Comparison of ENCODE assay signal across 15 mouse cellular contexts in genomic region chr2:147789877-147790276, GRCm38 (mm10).
DNase-seq lines count a peak whose midpoint lies in the region; ATAC-seq lines count a peak whose summit lies in the region.
"Had no signal": no experiment of that assay in that cellular context is flagged by ENCODE, and none has a peak within 500 bp of the region (broad histone marks: within the 10 kb centered on the region; RNA-seq: fewer than 3 reads in every experiment).

No protein-coding gene starts in this region.

- H3K9ac ChIP-seq in forebrain, embryonic 11.5 days (ENCODE audit: low read length): no peak overlapping the region
- no peak overlapping the region for H3K9ac ChIP-seq in hindbrain, embryonic 13.5 days
- H3K9ac ChIP-seq in hindbrain, embryonic 16.5 days (ENCODE audit: low read depth, low read length): no peak overlapping the region
- no peak overlapping the region for H3K9ac ChIP-seq in midbrain, embryonic 13.5 days (replicated peaks)
- no peak overlapping the region for H3K9ac ChIP-seq in midbrain, embryonic 15.5 days
- H3K9ac ChIP-seq: liver, embryonic 15.5 days; lung, embryonic 15.5 days; midbrain, embryonic 12.5 days had no signal

- no peak overlapping the region for H3K4me2 ChIP-seq in forebrain, embryonic 11.5 days (ENCODE audit: low read depth, low read length, severe bottlenecking)
- H3K4me2 ChIP-seq in hindbrain, embryonic 13.5 days: no peak overlapping the region
- H3K4me2 ChIP-seq in hindbrain, embryonic 16.5 days (ENCODE audit: low read length): no peak overlapping the region
- H3K4me2 ChIP-seq in midbrain, embryonic 13.5 days (replicated peaks): no peak overlapping the region
- no peak overlapping the region for H3K4me2 ChIP-seq in midbrain, embryonic 15.5 days
- H3K4me2 ChIP-seq: heart, embryonic 11.5 days; liver, embryonic 15.5 days; lung, embryonic 15.5 days; midbrain, embryonic 12.5 days had no signal

- ATAC-seq in forebrain, embryonic 11.5 days (replicated peaks; ENCODE audit: low FRiP score): peak; percentile 29; the same call in 1 of the 2 replicates
- peak; percentile 32; the same call in 1 of the 2 replicates for ATAC-seq in hindbrain, embryonic 13.5 days (ENCODE audit: low FRiP score)
- no peak for ATAC-seq in hindbrain, embryonic 16.5 days
- ATAC-seq in midbrain, embryonic 13.5 days: peak; percentile 67; the same call in 1 of the 2 replicates
- no peak; the same call in 1 of the 2 replicates for ATAC-seq in midbrain, embryonic 15.5 days (replicated peaks)
- ATAC-seq: intestine, embryonic 16.5 days had no signal

- WGBS in forebrain, embryonic 11.5 days: 83% methylated on average over 1 of the region's 1 CpGs
- 77% methylated on average over 1 of the region's 1 CpGs for WGBS in forebrain, embryonic 10.5 days
- WGBS in hindbrain, embryonic 13.5 days: 79% methylated on average over 1 of the region's 1 CpGs
- whole genome bisulfite sequencing in hindbrain, embryonic 16.5 days: 75% methylated on average over 1 of the region's 1 CpGs
- WGBS in midbrain, embryonic 13.5 days: 85% methylated on average over 1 of the region's 1 CpGs
- 92% methylated on average over 1 of the region's 1 CpGs for WGBS in midbrain, embryonic 15.5 days

- no peaks in the 10 kb centered on the region for H3K36me3 ChIP-seq in forebrain, embryonic 11.5 days (ENCODE audit: control insufficient read depth, insufficient read depth, low read length)
- no peaks in the 10 kb centered on the region for H3K36me3 ChIP-seq in forebrain, embryonic 10.5 days (replicated peaks)
- no peaks in the 10 kb centered on the region for H3K36me3 ChIP-seq in hindbrain, embryonic 13.5 days
- H3K36me3 ChIP-seq in hindbrain, embryonic 16.5 days (ENCODE audit: control insufficient read depth, insufficient read depth, low read length): no peaks in the 10 kb centered on the region
- no peaks in the 10 kb centered on the region for H3K36me3 ChIP-seq in midbrain, embryonic 13.5 days
- H3K36me3 ChIP-seq in midbrain, embryonic 15.5 days (replicated peaks): no peaks in the 10 kb centered on the region
- H3K36me3 ChIP-seq: G1E; liver, embryonic 15.5 days; lung, embryonic 15.5 days; midbrain, embryonic 12.5 days had no signal

- H3K27me3 ChIP-seq in forebrain, embryonic 11.5 days (ENCODE audit: control insufficient read depth, insufficient read depth, low read length): no peaks in the 10 kb centered on the region
- H3K27me3 ChIP-seq in forebrain, embryonic 10.5 days (ENCODE audit: poor library complexity, severe bottlenecking): peaks cover 5% of the 10 kb centered on the region; the same call in 1 of the 2 replicates
- peaks cover 30% of the 10 kb centered on the region for H3K27me3 ChIP-seq in hindbrain, embryonic 13.5 days
- H3K27me3 ChIP-seq in hindbrain, embryonic 16.5 days (replicated peaks; ENCODE audit: control insufficient read depth, insufficient read depth, low read length): peaks cover 5% of the 10 kb centered on the region; the same call in 1 of the 2 replicates
- H3K27me3 ChIP-seq in midbrain, embryonic 13.5 days: 0 out of 2 replicates have a peak, but pooled peaks cover 9% of the 10 kb centered on the region
- no peaks in the 10 kb centered on the region for H3K27me3 ChIP-seq in midbrain, embryonic 15.5 days (replicated peaks)
- H3K27me3 ChIP-seq: liver, embryonic 15.5 days; lung, embryonic 15.5 days had no signal

- no peaks in the 10 kb centered on the region for H3K4me1 ChIP-seq in forebrain, embryonic 11.5 days (replicated peaks; ENCODE audit: control insufficient read depth, insufficient read depth, low read length)
- no peaks in the 10 kb centered on the region for H3K4me1 ChIP-seq in forebrain, embryonic 10.5 days
- no peaks in the 10 kb centered on the region for H3K4me1 ChIP-seq in hindbrain, embryonic 13.5 days (replicated peaks)
- no peaks in the 10 kb centered on the region for H3K4me1 ChIP-seq in hindbrain, embryonic 16.5 days (ENCODE audit: control insufficient read depth, insufficient read depth, low read depth, low read length)
- no peaks in the 10 kb centered on the region for H3K4me1 ChIP-seq in midbrain, embryonic 13.5 days (replicated peaks)
- no peaks in the 10 kb centered on the region for H3K4me1 ChIP-seq in midbrain, embryonic 15.5 days
- H3K4me1 ChIP-seq: liver, embryonic 15.5 days; lung, embryonic 15.5 days; midbrain, embryonic 12.5 days had no signal

- no peak overlapping the region for H3K27ac ChIP-seq in forebrain, embryonic 11.5 days (ENCODE audit: low read depth, low read length)
- no peak overlapping the region for H3K27ac ChIP-seq in forebrain, embryonic 10.5 days
- H3K27ac ChIP-seq in hindbrain, embryonic 13.5 days: no peak overlapping the region
- H3K27ac ChIP-seq in hindbrain, embryonic 16.5 days (ENCODE audit: low read depth, low read length): no peak overlapping the region
- no peak overlapping the region for H3K27ac ChIP-seq in midbrain, embryonic 13.5 days
- H3K27ac ChIP-seq in midbrain, embryonic 15.5 days: no peak overlapping the region
- H3K27ac ChIP-seq: gastrocnemius, adult 2 months; liver, embryonic 15.5 days; lung, embryonic 15.5 days; midbrain, embryonic 12.5 days had no signal

- no peak overlapping the region for H3K4me3 ChIP-seq in forebrain, embryonic 11.5 days (ENCODE audit: low read depth, low read length)
- no peak overlapping the region for H3K4me3 ChIP-seq in forebrain, embryonic 10.5 days
- no peak overlapping the region for H3K4me3 ChIP-seq in hindbrain, embryonic 13.5 days
- no peak overlapping the region for H3K4me3 ChIP-seq in hindbrain, embryonic 16.5 days (ENCODE audit: low read length)
- no peak overlapping the region for H3K4me3 ChIP-seq in midbrain, embryonic 13.5 days (replicated peaks)
- H3K4me3 ChIP-seq in midbrain, embryonic 15.5 days: no peak overlapping the region
- H3K4me3 ChIP-seq: gastrocnemius, adult 2 months; liver, embryonic 15.5 days; lung, embryonic 15.5 days; midbrain, embryonic 12.5 days had no signal

- no peaks in the 10 kb centered on the region for H3K9me3 ChIP-seq in forebrain, embryonic 11.5 days (ENCODE audit: control insufficient read depth, low read length)
- H3K9me3 ChIP-seq in forebrain, embryonic 10.5 days: no peaks in the 10 kb centered on the region
- H3K9me3 ChIP-seq in hindbrain, embryonic 13.5 days: no peaks in the 10 kb centered on the region
- H3K9me3 ChIP-seq in hindbrain, embryonic 16.5 days (ENCODE audit: control insufficient read depth, low read length): no peaks in the 10 kb centered on the region
- H3K9me3 ChIP-seq in midbrain, embryonic 13.5 days: no peaks in the 10 kb centered on the region
- H3K9me3 ChIP-seq in midbrain, embryonic 15.5 days: no peaks in the 10 kb centered on the region
- H3K9me3 ChIP-seq: liver, embryonic 15.5 days; lung, embryonic 15.5 days; midbrain, embryonic 12.5 days had no signal

- no peak for DNase-seq in forebrain, embryonic 11.5 days (ENCODE audit: low spot score)
- DNase-seq in forebrain, embryonic 10.5 days (ENCODE audit: extremely low spot score, low spot score): no peak
- DNase-seq in left cerebral cortex, adult 8-10 months (ENCODE audit: low spot score in 2 of 2): no peak
- DNase-seq: gastrocnemius, postnatal 36 days had no signal

Comparison
In these comparisons a context has a peak if more than half of its experiments do, and no peak if none do; other contexts are left out.
1. ATAC-seq: peak in forebrain, embryonic 11.5 days (single experiment), hindbrain, embryonic 13.5 days (single experiment) and midbrain, embryonic 13.5 days (single experiment); none in hindbrain, embryonic 16.5 days (single experiment) and midbrain, embryonic 15.5 days (single experiment).